Comparison of ENCODE assay signal across 8 mouse cellular contexts in genomic region chr4:117527952-117528351, GRCm38 (mm10). TPM values are rescaled to one million over a fixed set of nuclear protein-coding genes. Genes with fewer than 3 reads are reported as not detected.
DNase-seq lines count a peak whose midpoint lies in the region; ATAC-seq and TF ChIP-seq lines count a peak whose summit lies in the region.

No protein-coding gene starts in this region.

- ATAC-seq in embryonic facial prominence, embryonic 11.5 days (replicated peaks; ENCODE audit: insufficient number of reproducible peaks, low FRiP score, low TSS enrichment, low read depth), result no peak
- peak; percentile 71 for ATAC-seq in kidney, embryonic 14.5 days (ENCODE audit: low FRiP score, low TSS enrichment)
- 0 out of 2 replicates have a peak, but pooled peaks have one; percentile 45 for ATAC-seq in stomach, postnatal 0 days (ENCODE audit: low FRiP score, low TSS enrichment)

- no peaks in the 10 kb centered on the region for H3K36me3 ChIP-seq in embryonic facial prominence, embryonic 11.5 days (replicated peaks; ENCODE audit: control insufficient read depth, insufficient read depth, low read depth, low read length)
- H3K36me3 ChIP-seq in kidney, embryonic 14.5 days (ENCODE audit: control insufficient read depth, insufficient read depth, low read length), result no peaks in the 10 kb centered on the region
- H3K36me3 ChIP-seq in stomach, postnatal 0 days (ENCODE audit: control insufficient read depth, insufficient read depth, low read length), result no peaks in the 10 kb centered on the region

- peak; percentile 9 to 17 for DNase-seq in cerebellum, postnatal 36 days
- DNase-seq in cerebellum, adult 8-10 months, result no peak
- peak; percentile 65 for DNase-seq in urinary bladder, postnatal 14 days (ENCODE audit: low spot score)
- no peak for DNase-seq in urinary bladder, postnatal 10 days (ENCODE audit: low spot score)
- peak; percentile 71 for DNase-seq in embryonic facial prominence, embryonic 11.5 days (ENCODE audit: low spot score)
- peak; percentile 64 for DNase-seq in lung, postnatal 36 days
- peak; percentile 67 for DNase-seq in stomach, postnatal 0 days (ENCODE audit: low spot score)

- no peaks in the 10 kb centered on the region for H3K27me3 ChIP-seq in embryonic facial prominence, embryonic 11.5 days (ENCODE audit: control insufficient read depth, insufficient read depth, low read length)
- peaks cover 9% of the 10 kb centered on the region; the same call in 1 of the 2 replicates for H3K27me3 ChIP-seq in kidney, embryonic 14.5 days (ENCODE audit: control insufficient read depth, insufficient read depth, low read length)
- H3K27me3 ChIP-seq in stomach, postnatal 0 days (ENCODE audit: control insufficient read depth, insufficient read depth, low read length), result no peaks in the 10 kb centered on the region

- peak; percentile 88 for TF ChIP-seq CTCF in stomach, postnatal 0 days (IDR thresholded peaks at IDR 0.05; ENCODE audit: low read depth)

- H3K4me2 ChIP-seq in embryonic facial prominence, embryonic 11.5 days (ENCODE audit: low read depth, low read length), result no peak overlapping the region
- no peak overlapping the region for H3K4me2 ChIP-seq in kidney, embryonic 14.5 days (replicated peaks; ENCODE audit: low read depth, low read length)
- no peak overlapping the region for H3K4me2 ChIP-seq in stomach, postnatal 0 days (replicated peaks; ENCODE audit: low read depth)

- H3K27ac ChIP-seq in embryonic facial prominence, embryonic 11.5 days (replicated peaks; ENCODE audit: low read depth, low read length), result no peak overlapping the region
- no peak overlapping the region for H3K27ac ChIP-seq in kidney, embryonic 14.5 days (ENCODE audit: low read depth, low read length)
- H3K27ac ChIP-seq in stomach, postnatal 0 days (replicated peaks), result no peak overlapping the region

- no peak overlapping the region for H3K9ac ChIP-seq in embryonic facial prominence, embryonic 11.5 days (replicated peaks; ENCODE audit: low read length)
- no peak overlapping the region for H3K9ac ChIP-seq in kidney, embryonic 14.5 days (ENCODE audit: low read depth, low read length)
- H3K9ac ChIP-seq in stomach, postnatal 0 days (ENCODE audit: low read length), result no peak overlapping the region

- H3K4me3 ChIP-seq in embryonic facial prominence, embryonic 11.5 days (ENCODE audit: low read depth, low read length), result no peak overlapping the region
- H3K4me3 ChIP-seq in kidney, embryonic 14.5 days (ENCODE audit: low read length), result no peak overlapping the region
- no peak overlapping the region for H3K4me3 ChIP-seq in stomach, postnatal 0 days (ENCODE audit: low read depth, low read length)

- TF ChIP-seq EP300 in stomach, postnatal 0 days (optimal IDR thresholded peaks at IDR 0.05), result no peak

- H3K4me1 ChIP-seq in embryonic facial prominence, embryonic 11.5 days (ENCODE audit: control insufficient read depth, insufficient read depth, low read length), result no peaks in the 10 kb centered on the region; the same call in 1 of the 2 replicates
- no peaks in the 10 kb centered on the region for H3K4me1 ChIP-seq in kidney, embryonic 14.5 days (ENCODE audit: control insufficient read depth, insufficient read depth, low read length)
- no peaks in the 10 kb centered on the region for H3K4me1 ChIP-seq in stomach, postnatal 0 days (replicated peaks; ENCODE audit: control insufficient read depth, insufficient read depth)

- 16% methylated on average over 1 of the region's 1 CpGs for WGBS in embryonic facial prominence, embryonic 11.5 days
- 28% methylated on average over 1 of the region's 1 CpGs for WGBS in kidney, embryonic 14.5 days
- 14% methylated on average over 1 of the region's 1 CpGs for WGBS in stomach, postnatal 0 days

- H3K9me3 ChIP-seq in embryonic facial prominence, embryonic 11.5 days (replicated peaks; ENCODE audit: control insufficient read depth, low read length), result no peaks in the 10 kb centered on the region
- H3K9me3 ChIP-seq in kidney, embryonic 14.5 days (ENCODE audit: control insufficient read depth, low read length), result no peaks in the 10 kb centered on the region
- H3K9me3 ChIP-seq in stomach, postnatal 0 days (ENCODE audit: control insufficient read depth, low read length), result no peaks in the 10 kb centered on the region

RNA-seq across cellular contexts. Expression of gene Eri3, which starts 22.2 kb away (rescaled TPM):
- polyA plus RNA-seq in embryonic facial prominence, embryonic 11.5 days (2014; fragmentation: Nextera tagmentation; extraction: Ambion mirVana), result 112 and 142 TPM in 2 replicates
- polyA plus RNA-seq in kidney, embryonic 14.5 days (2014; fragmentation: Nextera tagmentation; extraction: Ambion mirVana), result 138 and 161 TPM in 2 replicates
- 77.5 and 79.4 TPM in 2 replicates for polyA plus RNA-seq in stomach, postnatal 0 days (2015; fragmentation: Nextera tagmentation; extraction: Ambion mirVana)

RNA-seq across cellular contexts. Expression of gene Rnf220, which starts 31.1 kb away (rescaled TPM):
- polyA plus RNA-seq in embryonic facial prominence, embryonic 11.5 days (2014; fragmentation: Nextera tagmentation; extraction: Ambion mirVana), result 51.5 and 55.0 TPM in 2 replicates
- polyA plus RNA-seq in kidney, embryonic 14.5 days (2014; fragmentation: Nextera tagmentation; extraction: Ambion mirVana), result 50.8 and 59.3 TPM in 2 replicates
- polyA plus RNA-seq in stomach, postnatal 0 days (2015; fragmentation: Nextera tagmentation; extraction: Ambion mirVana), result 32.9 and 33.0 TPM in 2 replicates

Comparison
In these comparisons a context has a peak if more than half of its experiments do, and no peak if none do; other contexts are left out.
1. DNase-seq: peak in cerebellum, postnatal 36 days (2 of 2), urinary bladder, postnatal 14 days (single experiment), embryonic facial prominence, embryonic 11.5 days (single experiment), lung, postnatal 36 days (single experiment) and stomach, postnatal 0 days (single experiment); none in cerebellum, adult 8-10 months (single experiment) and urinary bladder, postnatal 10 days (single experiment).